Mouse (Mus musculus) central nervous system, embryonic 18 days (tissue): Measurements from ENCODE around the gene Tc2n. TPM values are rescaled to one million over a fixed set of nuclear protein-coding genes. Genes with fewer than 3 reads are reported as not detected.

Source experiments
- polyA plus RNA-seq: library from polyadenylated mRNA; depleted of rRNA; stranded (reverse); fragments of >200 nt; gene quantifications from 2 replicates; pipeline ENCODE4 v1.2.3, GENCODE M21; 2012; rRNA removed

The Tc2n gene
- polyA plus RNA-seq = 0.17 and 0.19 TPM in 2 replicates

GRCm38 (mm10) chr12:101718054-101718754, at the start of gene Tc2n:
Tc2n (minus strand) TSS chr12:101718523.

Other genes starting within 250 kb of the Tc2n start
- 7.9 and 11.8 TPM in 2 replicates for gene Fbln5, start 100.5 kb upstream of the Tc2n start, polyA plus RNA-seq
- gene Trip11, start 194.7 kb upstream of the Tc2n start, polyA plus RNA-seq = 7.4 and 8.5 TPM in 2 replicates
- gene Atxn3, start 239.7 kb upstream of the Tc2n start, polyA plus RNA-seq = 14.6 and 16.0 TPM in 2 replicates